ENCODE assay signal across 9 mouse cellular contexts in genomic region chr8:94801293-94802095, GRCm38 (mm10). TPM values are rescaled to one million over a fixed set of nuclear protein-coding genes. Genes with fewer than 3 reads are reported as not detected.
DNase-seq lines count a peak whose midpoint lies in the region; ATAC-seq and TF ChIP-seq lines count a peak whose summit lies in the region.
"Had no signal": no experiment of that assay in that cellular context is flagged by ENCODE, and none has a peak within 500 bp of the region (broad histone marks: within the 10 kb centered on the region; RNA-seq: fewer than 3 reads in every experiment).

No protein-coding gene starts in this region.

- no peak overlapping the region for H3K27ac ChIP-seq in intestine, embryonic 16.5 days (ENCODE audit: low read length)
- no peak overlapping the region for H3K27ac ChIP-seq in lung, postnatal 0 days (ENCODE audit: low read length)

- TF ChIP-seq CTCF in E14TG2a.4 (conservative IDR thresholded peaks at IDR 0.05; ENCODE audit: low read length): 0 out of 2 replicates have a peak, but pooled peaks have one; percentile 32
- TF ChIP-seq CTCF in lung, postnatal 0 days (IDR thresholded peaks at IDR 0.05): peak; percentile 76

- H3K36me3 ChIP-seq in E14TG2a.4 (ENCODE audit: insufficient read depth, low read length): no peaks in the 10 kb centered on the region
- H3K36me3 ChIP-seq in intestine, embryonic 16.5 days (ENCODE audit: control insufficient read depth, insufficient read depth, low read length): no peaks in the 10 kb centered on the region
- H3K36me3 ChIP-seq in lung, postnatal 0 days (ENCODE audit: insufficient read depth, low read length): no peaks in the 10 kb centered on the region

- no peak overlapping the region for H3K4me3 ChIP-seq in E14TG2a.4 (replicated peaks; ENCODE audit: low read length)
- no peak overlapping the region for H3K4me3 ChIP-seq in intestine, embryonic 16.5 days (ENCODE audit: low read length)
- no peak overlapping the region for H3K4me3 ChIP-seq in lung, postnatal 0 days (ENCODE audit: low read depth, low read length)

- WGBS in intestine, embryonic 16.5 days: 43% methylated on average over 14 of the region's 14 CpGs
- 32% methylated on average over 14 of the region's 14 CpGs for WGBS in lung, postnatal 0 days

- peak; percentile 94 for DNase-seq in heart, adult 11 months
- no peak for DNase-seq in heart, postnatal 36 days
- DNase-seq in cerebellum, adult 9-10 months: peak; percentile 52
- peak; percentile 31 for DNase-seq in lung, postnatal 0 days (ENCODE audit: low spot score)
- no peak for DNase-seq in spleen, postnatal 36 days (ENCODE audit: low spot score in 2 of 2)
- no peak for DNase-seq in layer of hippocampus, adult 9-11 months

- H3K9ac ChIP-seq in intestine, embryonic 16.5 days (ENCODE audit: low read depth, low read length): no peak overlapping the region
- H3K9ac ChIP-seq in lung, postnatal 0 days (replicated peaks; ENCODE audit: low read depth): no peak overlapping the region

- peaks cover 10% of the 10 kb centered on the region; the same call in 1 of the 2 replicates for H3K27me3 ChIP-seq in E14TG2a.4 (ENCODE audit: insufficient read depth, low read length)
- H3K27me3 ChIP-seq in intestine, embryonic 16.5 days (replicated peaks; ENCODE audit: control insufficient read depth, insufficient read depth, low read length): no peaks in the 10 kb centered on the region
- H3K27me3 ChIP-seq in lung, postnatal 0 days (replicated peaks; ENCODE audit: insufficient read depth, low read length): no peaks in the 10 kb centered on the region
- H3K27me3 ChIP-seq: Patski had no signal

- no peak for TF ChIP-seq EP300 in lung, postnatal 0 days (IDR thresholded peaks at IDR 0.05)

- peak overlapping the region; percentile 21; the same call in 1 of the 2 replicates for H3K4me2 ChIP-seq in intestine, embryonic 16.5 days (ENCODE audit: low read depth, low read length)
- no peak overlapping the region; the same call in 1 of the 2 replicates for H3K4me2 ChIP-seq in lung, postnatal 0 days (replicated peaks; ENCODE audit: low read depth, low read length)

- intact Hi-C loops in heart, postnatal 36 days (cut with DNase I): no loop called here

- ATAC-seq in intestine, embryonic 16.5 days: no peak
- ATAC-seq in lung, postnatal 0 days: peak; percentile 30; the same call in 1 of the 2 replicates
- ATAC-seq: Patski had no signal

- no peaks in the 10 kb centered on the region for H3K9me3 ChIP-seq in E14TG2a.4 (ENCODE audit: low read length)
- no peaks in the 10 kb centered on the region for H3K9me3 ChIP-seq in intestine, embryonic 16.5 days (ENCODE audit: control insufficient read depth, low read length)
- no peaks in the 10 kb centered on the region for H3K9me3 ChIP-seq in lung, postnatal 0 days (ENCODE audit: low read length)

- peaks cover 19% of the 10 kb centered on the region for H3K4me1 ChIP-seq in E14TG2a.4 (replicated peaks; ENCODE audit: low read depth, low read length)
- no peaks in the 10 kb centered on the region; the same call in 1 of the 2 replicates for H3K4me1 ChIP-seq in intestine, embryonic 16.5 days (ENCODE audit: control insufficient read depth, insufficient read depth, low read length)
- no peaks in the 10 kb centered on the region for H3K4me1 ChIP-seq in lung, postnatal 0 days (ENCODE audit: insufficient read depth, low read depth, low read length)

RNA-seq across cellular contexts. Expression of gene Ccl17, which starts 8.8 kb away (rescaled TPM):
- total RNA-seq in heart, postnatal 36 days (2021): not detected
- 0.29 and 1.3 TPM in 2 replicates for polyA plus RNA-seq in intestine, embryonic 16.5 days (2015; fragmentation: Nextera tagmentation; extraction: Ambion mirVana)
- 5.7 and 9.1 TPM in 2 replicates for polyA plus RNA-seq in lung, postnatal 0 days (2015; fragmentation: Nextera tagmentation; extraction: Ambion mirVana)

RNA-seq across cellular contexts. Expression of gene Cx3cl1, which starts 29.7 kb away (rescaled TPM):
- total RNA-seq in heart, postnatal 36 days (2021): 1 to 10 TPM; 2.9 to 4.4 TPM
- polyA plus RNA-seq in intestine, embryonic 16.5 days (2015; fragmentation: Nextera tagmentation; extraction: Ambion mirVana): 34.7 and 47.2 TPM in 2 replicates
- polyA plus RNA-seq in lung, postnatal 0 days (2015; fragmentation: Nextera tagmentation; extraction: Ambion mirVana): 8.3 and 10.7 TPM in 2 replicates

RNA-seq across cellular contexts. Expression of gene Coq9, which starts 36.6 kb away (rescaled TPM):
- 100 to 1,000 TPM; 536 to 626 TPM for total RNA-seq in heart, postnatal 36 days (2021)
- polyA plus RNA-seq in intestine, embryonic 16.5 days (2015; fragmentation: Nextera tagmentation; extraction: Ambion mirVana): 142 and 145 TPM in 2 replicates
- 47.1 and 51.4 TPM in 2 replicates for polyA plus RNA-seq in lung, postnatal 0 days (2015; fragmentation: Nextera tagmentation; extraction: Ambion mirVana)

RNA-seq across cellular contexts. Expression of gene Ciapin1, which starts 36.7 kb away (rescaled TPM):
- total RNA-seq in heart, postnatal 36 days (2021): 10 to 100 TPM; 73.7 to 91.4 TPM
- 79.1 and 90.1 TPM in 2 replicates for polyA plus RNA-seq in intestine, embryonic 16.5 days (2015; fragmentation: Nextera tagmentation; extraction: Ambion mirVana)
- 66.7 and 74.5 TPM in 2 replicates for polyA plus RNA-seq in lung, postnatal 0 days (2015; fragmentation: Nextera tagmentation; extraction: Ambion mirVana)

RNA-seq across cellular contexts. Expression of gene Polr2c, which starts 55.8 kb away (rescaled TPM):
- total RNA-seq in heart, postnatal 36 days (2021): 10 to 100 TPM; 69.1 to 69.9 TPM
- polyA plus RNA-seq in intestine, embryonic 16.5 days (2015; fragmentation: Nextera tagmentation; extraction: Ambion mirVana): 117 and 133 TPM in 2 replicates
- polyA plus RNA-seq in lung, postnatal 0 days (2015; fragmentation: Nextera tagmentation; extraction: Ambion mirVana): 98.4 and 103 TPM in 2 replicates

Comparison
In these comparisons a context has a peak if more than half of its experiments do, and no peak if none do; other contexts are left out.
1. DNase-seq: peak in heart, adult 11 months (single experiment), cerebellum, adult 9-10 months (single experiment) and lung, postnatal 0 days (single experiment); none in heart, postnatal 36 days (0 of 2), spleen, postnatal 36 days (0 of 2) and layer of hippocampus, adult 9-11 months (single experiment).